Mouse (Mus musculus) embryo, embryonic 10.5 days (tissue): ENCODE results near the gene Cldn3.

Experiments used
- DNase-seq: peaks from one replicate; pipeline ENCODE4 v3.0.0-alpha.2; 2015; ENCODE audit warnings: low spot score

Cldn3 gene

GRCm38 (mm10) chr5:135035608-135036359 lies 49.8 kb downstream of the Cldn3 start:
- no peak for DNase-seq
